ENCODE assay signal across 34 mouse cellular contexts in genomic region chr7:30878950-30879349, GRCm38 (mm10). TPM values are rescaled to one million over a fixed set of nuclear protein-coding genes. Genes with fewer than 3 reads are reported as not detected.
DNase-seq lines count a peak whose midpoint lies in the region; TF ChIP-seq lines count a peak whose summit lies in the region.
"Had no signal": no experiment of that assay in that cellular context is flagged by ENCODE, and none has a peak within 500 bp of the region (broad histone marks: within the 10 kb centered on the region; RNA-seq: fewer than 3 reads in every experiment).

No protein-coding gene starts in this region.

- intact Hi-C loops in heart, postnatal 25 days (cut with DNase I): no loop called here

- no peaks in the 10 kb centered on the region for H3K4me1 ChIP-seq in lung, adult 2 months (ENCODE audit: control insufficient read depth, insufficient read depth, low read length)
- H3K4me1 ChIP-seq in bone marrow, adult 2 months (ENCODE audit: control insufficient read depth, insufficient read depth, low read length): peaks cover 1% of the 10 kb centered on the region; the same call in 1 of the 2 replicates
- H3K4me1 ChIP-seq: hindbrain, embryonic 10.5 days; hindbrain, embryonic 13.5 days had no signal

- DNase-seq in lung, adult 2 months: no peak
- no peak for DNase-seq in lung, postnatal 25 days (ENCODE audit: low spot score)
- DNase-seq in spleen, postnatal 36 days (ENCODE audit: low spot score in 2 of 2): peak; percentile 77
- DNase-seq in spleen, adult 12 weeks (ENCODE audit: low spot score): no peak
- DNase-seq in splenic B cell, adult 2 months (ENCODE audit: low read depth, low spot score): peak; percentile 78
- no peak for DNase-seq in right cerebral cortex, postnatal 25 days
- DNase-seq in heart, postnatal 25 days (ENCODE audit: low spot score): no peak
- DNase-seq: adrenal gland, adult 2 months; adrenal gland, postnatal 14 days; cerebellum, adult 18-20 months; cerebellum, adult 9-10 months; cerebellum, postnatal 14 days; forebrain, postnatal 0 days; gastrocnemius, adult 2 months; gastrocnemius, postnatal 14 days; heart, adult 11 months; heart, postnatal 36 days had no signal

- TF ChIP-seq CTCF in lung, adult 2 months (IDR thresholded peaks at IDR 0.05; ENCODE audit: insufficient read depth, low read length): no peak
- no peak for TF ChIP-seq CTCF in bone marrow, adult 2 months (IDR thresholded peaks at IDR 0.05; ENCODE audit: control insufficient read depth, insufficient read depth, low read length)

- no peaks in the 10 kb centered on the region for H3K27me3 ChIP-seq in splenic B cell, adult 2 months (ENCODE audit: control insufficient read depth, insufficient read depth, low read length, poor library complexity, severe bottlenecking)
- H3K27me3 ChIP-seq: hindbrain, embryonic 13.5 days had no signal

- H3K36me3 ChIP-seq in splenic B cell, adult 2 months (ENCODE audit: control insufficient read depth, insufficient read depth, low read length, poor library complexity, severe bottlenecking): peaks cover 25% of the 10 kb centered on the region
- H3K36me3 ChIP-seq: G1E; hindbrain, embryonic 10.5 days; hindbrain, embryonic 13.5 days had no signal

- peak overlapping the region; percentile 77 for H3K27ac ChIP-seq in bone marrow, adult 2 months (ENCODE audit: control insufficient read depth, insufficient read depth, low read depth, low read length, poor library complexity)
- H3K27ac ChIP-seq: gastrocnemius, adult 2 months; hindbrain, embryonic 10.5 days; hindbrain, embryonic 13.5 days had no signal

- H3K4me3 ChIP-seq in lung, adult 2 months (replicated peaks; ENCODE audit: extremely low read depth, low read depth, low read length): peak overlapping the region; percentile 37
- H3K4me3 ChIP-seq in bone marrow, adult 2 months (replicated peaks; ENCODE audit: control insufficient read depth, low read depth, low read length): peak overlapping the region; percentile 64
- H3K4me3 ChIP-seq: gastrocnemius, adult 2 months; hindbrain, embryonic 10.5 days; hindbrain, embryonic 13.5 days had no signal

- 64% methylated on average over 6 of the region's 6 CpGs for WGBS in lung, adult 2 months
- WGBS in bone marrow, adult 2 months: 62% methylated on average over 6 of the region's 6 CpGs

- TF ChIP-seq POLR2A in lung, adult 2 months (IDR thresholded peaks at IDR 0.05; ENCODE audit: borderline replicate concordance, extremely low read depth, low read depth, low read length): no peak
- no peak for TF ChIP-seq POLR2A in bone marrow, adult 2 months (IDR thresholded peaks at IDR 0.05; ENCODE audit: borderline replicate concordance, control insufficient read depth, low read depth, low read length)

RNA-seq across cellular contexts. Expression of gene Cd22, which starts 1.2 kb away (rescaled TPM):
- 14.4 and 19.3 TPM in 2 replicates for polyA plus RNA-seq in lung, adult 2 months (2012; rRNA removed)
- polyA plus RNA-seq in bone marrow, adult 2 months (2011; ENCODE audit: insufficient read depth, insufficient read length, low replicate concordance, missing spikeins): 24.0 and 59.4 TPM in 2 replicates
- 1 to 10 TPM in 1 of 2 experiments, under 1 TPM in 1; 0.78 to 1.4 TPM for total RNA-seq in heart, postnatal 25 days (2021)
- total RNA-seq: forebrain, postnatal 0 days had no signal
- polyA plus RNA-seq: embryonic facial prominence, embryonic 11.5 days; forebrain, embryonic 11.5 days; forebrain, embryonic 14.5 days; forebrain, postnatal 0 days; G1E; heart, embryonic 11.5 days; heart, embryonic 14.5 days; hindbrain, embryonic 10.5 days; hindbrain, embryonic 13.5 days; hindbrain, embryonic 16.5 days; Patski had no signal

RNA-seq across cellular contexts. Expression of gene Ffar1, which starts 17.6 kb away (rescaled TPM):
- 0.78 and 1.3 TPM in 2 replicates for polyA plus RNA-seq in lung, adult 2 months (2012; rRNA removed)
- 2.1 and 4.9 TPM in 2 replicates for polyA plus RNA-seq in bone marrow, adult 2 months (2011; ENCODE audit: insufficient read depth, insufficient read length, low replicate concordance, missing spikeins)
- not detected for total RNA-seq in heart, postnatal 25 days (2021)
- total RNA-seq: adrenal gland, adult 2 months; adrenal gland, postnatal 14 days; forebrain, postnatal 0 days; gastrocnemius, adult 2 months; gastrocnemius, postnatal 14 days; gastrocnemius, postnatal 4 days; heart, adult 8-10 months; heart, postnatal 36 days had no signal
- polyA plus RNA-seq: adrenal gland, adult 2 months; brain, embryonic 14.5 days; embryonic facial prominence, embryonic 11.5 days; embryonic facial prominence, embryonic 14.5 days; forebrain, embryonic 11.5 days; forebrain, embryonic 14.5 days; forebrain, postnatal 0 days; frontal cortex, adult 2 months; G1E; heart, embryonic 11.5 days; heart, embryonic 14.5 days; heart, postnatal 0 days; hindbrain, embryonic 10.5 days; hindbrain, embryonic 13.5 days; hindbrain, embryonic 16.5 days; Patski had no signal

RNA-seq across cellular contexts. Expression of gene Ffar3, which starts 23.0 kb away (rescaled TPM):
- not detected in 2 replicates for polyA plus RNA-seq in lung, adult 2 months (2012; rRNA removed)
- not detected in 2 replicates for polyA plus RNA-seq in bone marrow, adult 2 months (2011; ENCODE audit: insufficient read depth, insufficient read length, low replicate concordance, missing spikeins)
- not detected for total RNA-seq in heart, postnatal 25 days (2021)
- total RNA-seq: forebrain, postnatal 0 days; G1E; gastrocnemius, adult 2 months; gastrocnemius, postnatal 14 days; gastrocnemius, postnatal 4 days; heart, adult 8-10 months; heart, postnatal 36 days had no signal
- polyA plus RNA-seq: brain, embryonic 14.5 days; embryonic facial prominence, embryonic 11.5 days; embryonic facial prominence, embryonic 14.5 days; forebrain, embryonic 11.5 days; forebrain, embryonic 14.5 days; forebrain, postnatal 0 days; frontal cortex, adult 2 months; G1E; heart, embryonic 11.5 days; heart, embryonic 14.5 days; heart, postnatal 0 days; hindbrain, embryonic 10.5 days; Patski had no signal

RNA-seq across cellular contexts. Expression of gene Mag, which starts 35.7 kb away (rescaled TPM):
- 3.3 and 3.7 TPM in 2 replicates for polyA plus RNA-seq in lung, adult 2 months (2012; rRNA removed)
- polyA plus RNA-seq in bone marrow, adult 2 months (2011; ENCODE audit: insufficient read depth, insufficient read length, low replicate concordance, missing spikeins): 1.1 and 7.2 TPM in 2 replicates
- total RNA-seq in heart, postnatal 25 days (2021): under 1 TPM in 1 of 2 experiments, not detected in 1; 0.36 TPM
- total RNA-seq: G1E; heart, adult 8-10 months; heart, postnatal 36 days had no signal
- polyA plus RNA-seq: G1E; heart, embryonic 14.5 days; Patski had no signal

RNA-seq across cellular contexts. Expression of gene Hamp2, which starts 45.5 kb away (rescaled TPM):
- polyA plus RNA-seq in lung, adult 2 months (2012; rRNA removed): 0.75 TPM in 1 of 2 replicates, not detected in the other
- not detected in 2 replicates for polyA plus RNA-seq in bone marrow, adult 2 months (2011; ENCODE audit: insufficient read depth, insufficient read length, low replicate concordance, missing spikeins)
- 1 to 10 TPM; 6.5 to 9.5 TPM for total RNA-seq in heart, postnatal 25 days (2021)
- total RNA-seq: forebrain, postnatal 0 days; G1E; gastrocnemius, adult 2 months; gastrocnemius, postnatal 14 days; gastrocnemius, postnatal 4 days had no signal
- polyA plus RNA-seq: brain, embryonic 14.5 days; embryonic facial prominence, embryonic 11.5 days; embryonic facial prominence, embryonic 14.5 days; forebrain, embryonic 11.5 days; forebrain, embryonic 14.5 days; forebrain, postnatal 0 days; frontal cortex, adult 2 months; G1E; heart, embryonic 11.5 days; heart, embryonic 14.5 days; heart, postnatal 0 days; hindbrain, embryonic 10.5 days; hindbrain, embryonic 13.5 days; Patski had no signal

Comparison
In these comparisons a context has a peak if more than half of its experiments do, and no peak if none do; other contexts are left out.
1. DNase-seq: peak in spleen, postnatal 36 days (2 of 2) and splenic B cell, adult 2 months (single experiment); none in lung, adult 2 months (single experiment), lung, postnatal 25 days (single experiment), spleen, adult 12 weeks (single experiment), right cerebral cortex, postnatal 25 days (single experiment) and heart, postnatal 25 days (single experiment).